ENCODE assay signal across 8 mouse cellular contexts in genomic region chr11:117114231-117114591, GRCm38 (mm10). TPM values are rescaled to one million over a fixed set of nuclear protein-coding genes. Genes with fewer than 3 reads are reported as not detected.
DNase-seq lines count a peak whose midpoint lies in the region; ATAC-seq and TF ChIP-seq lines count a peak whose summit lies in the region.

No protein-coding gene starts in this region.

- WGBS in embryonic facial prominence, embryonic 10.5 days: 54% methylated on average over 13 of the region's 13 CpGs
- 38% methylated on average over 13 of the region's 13 CpGs for WGBS in intestine, embryonic 15.5 days
- WGBS in neural tube, embryonic 13.5 days: 49% methylated on average over 13 of the region's 13 CpGs

- TF ChIP-seq CTCF in left cerebral cortex, adult 2 months (IDR thresholded peaks at IDR 0.05): no peak

- H3K27me3 ChIP-seq in embryonic facial prominence, embryonic 10.5 days (replicated peaks; ENCODE audit: low read depth, poor library complexity, severe bottlenecking): no peaks in the 10 kb centered on the region
- H3K27me3 ChIP-seq in intestine, embryonic 15.5 days (replicated peaks): no peaks in the 10 kb centered on the region
- H3K27me3 ChIP-seq in neural tube, embryonic 13.5 days: no peaks in the 10 kb centered on the region

- no peak for DNase-seq in left cerebral cortex, adult 2 months (ENCODE audit: extremely low spot score in 1 of 2, low spot score in 2 of 2)
- no peak for DNase-seq in left cerebral cortex, postnatal 4 days
- no peak for DNase-seq in embryonic facial prominence, embryonic 10.5 days (ENCODE audit: low spot score)
- no peak for DNase-seq in cerebellum, postnatal 36 days
- no peak for DNase-seq in layer of hippocampus, postnatal 25 days (ENCODE audit: extremely low spot score in 1 of 2, low spot score in 1 of 2)
- no peak for DNase-seq in ovary, postnatal 36 days (ENCODE audit: low spot score)

- peaks cover 13% of the 10 kb centered on the region for H3K36me3 ChIP-seq in embryonic facial prominence, embryonic 10.5 days (replicated peaks)
- H3K36me3 ChIP-seq in intestine, embryonic 15.5 days: no peaks in the 10 kb centered on the region
- H3K36me3 ChIP-seq in neural tube, embryonic 13.5 days: peaks cover 15% of the 10 kb centered on the region

- H3K4me1 ChIP-seq in embryonic facial prominence, embryonic 10.5 days: peaks cover 60% of the 10 kb centered on the region
- H3K4me1 ChIP-seq in intestine, embryonic 15.5 days (replicated peaks): peaks cover 17% of the 10 kb centered on the region
- peaks cover 46% of the 10 kb centered on the region for H3K4me1 ChIP-seq in neural tube, embryonic 13.5 days (replicated peaks)

- H3K27ac ChIP-seq in left cerebral cortex, adult 2 months: peak overlapping the region; percentile 95
- H3K27ac ChIP-seq in embryonic facial prominence, embryonic 10.5 days (replicated peaks): peak overlapping the region; percentile 96
- peak overlapping the region; percentile 98 for H3K27ac ChIP-seq in intestine, embryonic 15.5 days
- H3K27ac ChIP-seq in neural tube, embryonic 13.5 days (replicated peaks): peak overlapping the region; percentile 98

- H3K4me3 ChIP-seq in left cerebral cortex, adult 2 months: peak overlapping the region; percentile 100
- H3K4me3 ChIP-seq in embryonic facial prominence, embryonic 10.5 days: peak overlapping the region; percentile 90
- peak overlapping the region; percentile 75 for H3K4me3 ChIP-seq in intestine, embryonic 15.5 days (replicated peaks)
- H3K4me3 ChIP-seq in neural tube, embryonic 13.5 days: peak overlapping the region; percentile 89

- H3K9ac ChIP-seq in intestine, embryonic 15.5 days: peak overlapping the region; percentile 65
- peak overlapping the region; percentile 75 for H3K9ac ChIP-seq in neural tube, embryonic 13.5 days

- intact Hi-C loops in left cerebral cortex, adult 2 months (cut with DNase I): no loop called here
- intact Hi-C loops in left cerebral cortex, postnatal 4 days (cut with DNase I): no loop called here

- H3K4me2 ChIP-seq in intestine, embryonic 15.5 days (replicated peaks): peak overlapping the region; percentile 60
- H3K4me2 ChIP-seq in neural tube, embryonic 13.5 days: peak overlapping the region; percentile 70

- no peak for ATAC-seq in intestine, embryonic 15.5 days
- no peak; the same call in 1 of the 2 replicates for ATAC-seq in neural tube, embryonic 13.5 days (ENCODE audit: low read depth)

- H3K9me3 ChIP-seq in embryonic facial prominence, embryonic 10.5 days: no peaks in the 10 kb centered on the region
- H3K9me3 ChIP-seq in intestine, embryonic 15.5 days: no peaks in the 10 kb centered on the region
- no peaks in the 10 kb centered on the region for H3K9me3 ChIP-seq in neural tube, embryonic 13.5 days

RNA-seq across cellular contexts. Expression of gene Sec14l1, which starts 0.8 kb away (rescaled TPM):
- 100 to 1,000 TPM; 198 to 229 TPM for total RNA-seq in left cerebral cortex, adult 2 months (2021)
- total RNA-seq in left cerebral cortex, postnatal 4 days (2021): 100 to 1,000 TPM; 127 to 130 TPM
- polyA plus RNA-seq in embryonic facial prominence, embryonic 10.5 days (2016; fragmentation: Nextera tagmentation; extraction: Ambion mirVana): 50.6 and 51.8 TPM in 2 replicates
- 30.4 and 30.7 TPM in 2 replicates for polyA plus RNA-seq in intestine, embryonic 15.5 days (2015; fragmentation: Nextera tagmentation; extraction: Ambion mirVana)
- 57.6 and 67.0 TPM in 2 replicates for polyA plus RNA-seq in neural tube, embryonic 13.5 days (2015; fragmentation: Nextera tagmentation; extraction: Ambion mirVana)
- total RNA-seq in layer of hippocampus, postnatal 25 days (2021): 100 to 1,000 TPM; 216 to 234 TPM
